Mouse (Mus musculus): ENCODE data around the gene Tfcp2.

The Tfcp2 gene

GRCm38 (mm10) chr15:100551326-100552307 lies at the start of gene Tfcp2:
Gene Tfcp2, minus strand, starts transcription at chr15:100552008.
- DNase-seq (ENCODE audit: low spot score in 2 of 2): peak; percentile 99

GRCm38 (mm10) chr15:100600696-100601272 lies 49.0 kb upstream of the Tfcp2 start:
- DNase-seq (ENCODE audit: low spot score in 2 of 2): no peak

GRCm38 (mm10) chr15:100600047-100600695 lies 48.4 kb upstream of the Tfcp2 start:
- DNase-seq (ENCODE audit: low spot score in 2 of 2): peak; percentile 76 to 78

GRCm38 (mm10) chr15:100599276-100600046 lies 47.7 kb upstream of the Tfcp2 start, which contains the start of gene Pou6f1:
Gene Pou6f1, minus strand, starts transcription at chr15:100599984.
- peak; percentile 60 to 65 for DNase-seq (ENCODE audit: low spot score in 2 of 2)

- DNase-seq (ENCODE audit: low spot score in 2 of 2): peak; percentile 56 to 66
Measured at GRCm38 (mm10) chr15:100598883-100599275, 47.1 kb upstream of the Tfcp2 start.

GRCm38 (mm10) chr15:100598287-100598882 lies 46.6 kb upstream of the Tfcp2 start:
- DNase-seq (ENCODE audit: low spot score in 2 of 2): no peak

GRCm38 (mm10) chr15:100592817-100593216 lies 41.0 kb upstream of the Tfcp2 start:
- no peak for DNase-seq (ENCODE audit: low spot score in 2 of 2)

GRCm38 (mm10) chr15:100590436-100590835 lies 38.6 kb upstream of the Tfcp2 start:
- no peak for DNase-seq (ENCODE audit: low spot score in 2 of 2)

- DNase-seq (ENCODE audit: low spot score in 2 of 2): no peak
Measured at GRCm38 (mm10) chr15:100588297-100588696, 36.5 kb upstream of the Tfcp2 start.

GRCm38 (mm10) chr15:100587166-100587565 lies 35.4 kb upstream of the Tfcp2 start:
- no peak for DNase-seq (ENCODE audit: low spot score in 2 of 2)

- DNase-seq (ENCODE audit: low spot score in 2 of 2): no peak
Measured at GRCm38 (mm10) chr15:100585931-100586330, 34.1 kb upstream of the Tfcp2 start.

GRCm38 (mm10) chr15:100580108-100580507 lies 28.3 kb upstream of the Tfcp2 start:
- no peak for DNase-seq (ENCODE audit: low spot score in 2 of 2)

GRCm38 (mm10) chr15:100577972-100578371 lies 26.2 kb upstream of the Tfcp2 start:
- no peak for DNase-seq (ENCODE audit: low spot score in 2 of 2)

- no peak for DNase-seq (ENCODE audit: low spot score in 2 of 2)
Measured at GRCm38 (mm10) chr15:100576810-100577209, 25.0 kb upstream of the Tfcp2 start.

- DNase-seq (ENCODE audit: low spot score in 2 of 2): no peak
Measured at GRCm38 (mm10) chr15:100576392-100576791, 24.6 kb upstream of the Tfcp2 start.

GRCm38 (mm10) chr15:100575366-100575765 lies 23.6 kb upstream of the Tfcp2 start:
- no peak for DNase-seq (ENCODE audit: low spot score in 2 of 2)

- DNase-seq (ENCODE audit: low spot score in 2 of 2): no peak
Measured at GRCm38 (mm10) chr15:100574378-100574777, 22.6 kb upstream of the Tfcp2 start.

- DNase-seq (ENCODE audit: low spot score in 2 of 2): no peak
Measured at GRCm38 (mm10) chr15:100573946-100574345, 22.1 kb upstream of the Tfcp2 start.

- DNase-seq (ENCODE audit: low spot score in 2 of 2): no peak
Measured at GRCm38 (mm10) chr15:100569239-100569638, 17.4 kb upstream of the Tfcp2 start.

GRCm38 (mm10) chr15:100566531-100566930 lies 14.7 kb upstream of the Tfcp2 start:
- no peak for DNase-seq (ENCODE audit: low spot score in 2 of 2)

Measured in heart, adult 9 months (tissue).